Mouse (Mus musculus): ENCODE results near the gene Lacc1.
"Not testable (repeated sequence)": the region's sequence is repeated elsewhere in the genome, so short reads cannot be mapped to it uniquely, and the experiment has no call there.

The Lacc1 gene

DNA sequence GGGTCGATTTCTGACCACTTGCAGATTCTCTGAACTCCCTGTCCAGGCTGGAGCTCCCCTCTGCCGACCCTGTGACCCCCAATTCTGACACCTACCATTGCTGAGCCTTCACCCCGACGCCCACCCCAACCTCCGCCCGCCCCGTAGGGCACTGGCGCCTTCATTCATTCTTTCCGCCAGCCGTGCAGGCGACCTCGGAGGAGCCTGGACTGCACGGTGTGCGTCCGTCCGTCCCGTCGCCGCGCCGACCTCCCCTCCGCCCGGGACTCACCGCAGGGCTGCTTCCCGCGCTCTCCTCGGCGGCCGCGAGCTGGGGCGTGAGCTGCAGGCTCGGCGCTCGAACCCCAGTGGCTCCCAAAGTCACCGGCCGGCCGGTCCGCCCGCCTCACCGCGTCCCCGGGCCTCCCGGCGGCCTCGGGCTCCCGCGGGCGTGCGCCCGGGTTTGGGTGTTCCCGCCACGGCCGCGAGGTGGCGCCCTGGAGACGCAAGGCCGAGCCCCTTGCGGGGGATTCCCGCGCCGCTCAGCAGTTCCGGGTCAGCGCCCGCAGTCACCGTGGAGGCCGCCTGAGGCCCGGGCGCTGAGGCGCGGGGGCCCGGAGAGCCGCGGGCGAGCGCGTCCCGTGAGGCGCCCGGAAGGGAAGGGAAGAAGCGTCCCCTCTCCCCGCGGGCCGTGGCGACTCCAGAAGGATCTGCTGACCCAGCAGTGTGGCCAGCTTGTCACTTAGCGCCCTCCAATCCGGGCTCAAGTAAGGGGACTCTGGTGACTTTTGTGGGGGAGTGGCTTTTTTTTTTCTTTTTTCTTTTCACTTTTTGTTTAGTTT, at the start of gene Lacc1, which contains the start of gene Ccdc122:
Gene Lacc1, minus strand, starts transcription at position 679 of the 821 bp plus-strand sequence.
Gene Ccdc122, plus strand, starts transcription at position 547 of the 821 bp plus-strand sequence.
- DNase-seq (ENCODE audit: low spot score in 2 of 2), result peak; percentile 76 to 80

DNA sequence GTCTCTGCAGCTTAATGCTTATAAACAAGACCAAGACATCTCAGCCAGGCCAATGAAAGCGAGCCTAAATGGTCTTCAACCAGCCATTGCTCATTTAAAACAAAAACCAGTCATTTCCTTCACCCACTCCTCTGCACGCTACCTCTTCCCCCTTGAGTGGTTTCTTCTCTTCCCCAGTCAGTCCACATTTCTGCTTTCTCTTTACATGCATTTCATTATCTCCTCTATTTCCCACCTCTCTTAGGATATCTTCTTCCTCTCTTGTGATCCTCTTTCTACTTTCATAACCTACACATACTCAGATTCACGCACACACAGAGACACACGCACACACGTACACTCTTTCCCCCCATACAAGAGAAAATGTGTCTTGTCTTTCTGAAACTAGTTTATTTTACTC, 44.5 kb upstream of the Lacc1 start:
- DNase-seq (ENCODE audit: low spot score in 2 of 2), result no peak

DNA sequence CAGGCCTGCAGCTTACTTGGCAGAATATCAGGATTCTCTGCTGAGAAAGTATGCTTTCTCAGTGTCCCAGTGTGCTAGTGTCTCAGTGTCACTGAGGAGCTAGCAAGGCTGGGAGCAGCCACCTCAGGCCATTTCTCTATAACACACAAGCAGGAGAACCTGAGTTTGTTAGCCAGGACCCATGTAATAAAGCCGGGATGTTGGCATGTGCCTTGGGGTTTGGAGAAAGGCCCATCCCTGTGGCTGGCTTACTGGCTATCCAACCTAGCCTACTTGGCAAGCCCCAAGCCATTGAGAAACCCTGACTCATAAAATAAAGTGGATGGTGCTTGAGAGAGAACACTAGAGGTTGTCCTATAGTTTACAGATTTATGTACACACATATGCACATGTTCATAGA, 32.7 kb upstream of the Lacc1 start:
- no peak for DNase-seq (ENCODE audit: low spot score in 2 of 2)

DNA sequence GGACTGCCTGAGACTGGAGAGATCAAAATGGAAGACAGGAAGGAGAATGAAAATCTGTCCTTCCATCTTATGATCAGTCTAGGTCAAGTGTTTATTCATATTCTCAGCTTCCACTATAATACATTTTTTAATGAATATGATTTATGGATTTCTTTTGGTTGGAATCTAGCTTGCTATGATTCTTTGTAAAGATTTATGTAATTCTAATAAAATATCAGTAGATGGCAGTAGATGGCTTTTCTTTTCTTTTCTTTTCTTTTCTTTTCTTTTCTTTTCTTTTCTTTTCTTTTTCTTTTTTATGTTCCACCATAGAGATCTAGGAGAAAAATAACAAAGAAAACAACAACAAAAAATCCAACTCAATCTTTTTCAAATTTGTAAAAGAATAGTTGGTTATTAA, 16.6 kb upstream of the Lacc1 start:
- DNase-seq (ENCODE audit: low spot score in 2 of 2), result no peak

DNA sequence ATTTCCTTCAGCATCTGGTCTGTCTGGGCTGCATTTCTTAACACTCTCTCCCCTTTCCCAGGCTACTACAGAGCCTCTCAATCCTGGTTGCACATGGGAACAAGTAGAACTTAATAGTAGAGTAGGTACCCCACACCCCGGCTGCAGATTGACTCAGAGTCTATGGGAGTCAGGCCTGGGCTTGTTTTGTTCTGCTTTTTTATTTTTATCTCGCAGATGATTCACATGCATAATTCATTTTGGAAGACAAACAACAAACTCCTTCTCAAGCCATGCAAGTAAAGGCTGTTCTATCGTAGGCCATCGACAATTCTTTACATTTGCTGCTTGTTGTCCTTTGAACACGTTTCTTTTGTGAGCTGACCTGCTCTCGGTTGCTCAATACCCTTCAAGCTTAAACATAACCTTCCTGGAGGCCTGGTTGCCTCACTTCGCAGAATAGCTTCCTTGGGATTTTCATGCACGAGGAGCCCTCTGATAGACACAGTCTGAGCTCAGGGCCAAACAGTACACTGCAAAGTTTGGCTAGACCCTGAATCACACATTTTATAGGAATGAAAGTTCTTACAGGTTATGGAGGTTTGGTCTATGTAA, 1.2 kb upstream of the Lacc1 start:
- DNase-seq (ENCODE audit: low spot score in 2 of 2), result no peak

DNA sequence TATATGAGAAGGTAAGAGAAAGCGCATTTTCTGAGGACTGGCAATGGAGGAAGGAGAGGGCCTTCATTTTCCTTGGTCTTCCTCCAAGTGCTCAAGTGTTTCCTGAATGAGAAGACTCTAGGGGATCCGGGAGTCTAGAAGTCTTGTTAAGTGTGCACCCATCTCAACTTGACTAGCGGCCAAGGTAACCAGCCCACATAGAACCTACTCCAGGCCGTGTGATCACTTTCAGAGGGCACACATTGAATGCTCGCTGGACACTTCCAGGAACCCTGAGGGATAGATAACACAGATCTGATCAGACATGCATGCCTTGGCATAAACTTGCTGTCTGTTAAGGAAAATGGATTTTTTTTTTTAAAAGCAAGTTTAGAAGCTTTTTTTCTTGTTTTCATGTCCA, 626 bp upstream of the Lacc1 start:
- no peak for DNase-seq (ENCODE audit: low spot score in 2 of 2)

DNA sequence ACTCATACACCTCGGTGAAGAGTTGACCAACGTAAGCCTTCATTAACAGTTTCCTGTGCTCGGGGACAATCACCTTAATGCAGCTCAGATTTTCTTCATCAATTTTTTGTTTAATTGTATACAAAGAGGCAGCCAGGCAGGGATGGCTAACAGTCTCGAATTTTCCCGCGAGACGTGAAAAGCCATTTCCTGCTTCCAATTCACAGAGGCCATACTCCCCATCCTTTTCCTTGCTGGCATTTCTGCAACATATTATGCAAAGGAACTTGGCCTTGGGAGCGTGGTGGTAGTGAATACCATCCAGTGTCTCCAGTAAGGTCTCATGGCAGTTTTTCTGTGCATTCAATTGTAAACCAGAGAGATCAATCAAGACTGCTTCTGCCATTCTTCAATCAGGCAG, 1.7 kb downstream of the Lacc1 start:
- no peak for DNase-seq (ENCODE audit: low spot score in 2 of 2)

DNA sequence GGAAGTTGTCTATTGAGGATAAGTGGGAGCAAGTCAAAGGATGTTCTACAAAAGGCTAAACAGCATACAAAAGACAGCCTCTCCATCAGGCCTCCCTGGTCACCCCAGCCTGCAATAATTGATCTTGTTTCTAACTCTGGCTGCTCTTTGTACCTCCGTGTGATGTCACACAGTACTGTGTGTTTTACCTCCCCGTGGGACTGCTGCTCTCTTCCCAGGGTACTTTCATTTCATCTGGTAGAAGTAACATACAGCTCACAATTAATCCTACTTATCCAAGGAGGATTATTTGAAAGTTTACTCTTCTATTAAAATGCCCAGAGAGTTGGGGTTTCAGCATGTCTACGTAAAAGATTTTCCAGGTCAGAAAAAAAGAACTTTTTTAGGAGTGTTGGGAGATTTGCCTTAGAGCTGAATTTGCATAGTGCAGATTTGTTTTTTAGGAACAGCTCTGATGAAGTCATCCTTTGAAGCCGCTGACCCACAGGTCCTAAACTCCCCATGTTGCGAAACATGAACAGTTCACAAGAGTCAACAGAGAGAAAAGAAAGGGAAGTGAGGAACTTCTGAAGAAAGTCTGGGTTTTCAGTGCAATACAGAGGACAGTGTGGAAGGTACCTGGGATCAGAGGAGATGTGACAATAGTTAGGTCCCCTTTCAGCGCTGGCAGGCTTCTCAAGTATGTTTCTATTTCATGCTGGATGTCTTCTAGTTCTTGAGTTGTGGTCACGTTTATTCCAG, 2.4 kb downstream of the Lacc1 start:
- DNase-seq (ENCODE audit: low spot score in 2 of 2), result peak; percentile 38 to 44

DNA sequence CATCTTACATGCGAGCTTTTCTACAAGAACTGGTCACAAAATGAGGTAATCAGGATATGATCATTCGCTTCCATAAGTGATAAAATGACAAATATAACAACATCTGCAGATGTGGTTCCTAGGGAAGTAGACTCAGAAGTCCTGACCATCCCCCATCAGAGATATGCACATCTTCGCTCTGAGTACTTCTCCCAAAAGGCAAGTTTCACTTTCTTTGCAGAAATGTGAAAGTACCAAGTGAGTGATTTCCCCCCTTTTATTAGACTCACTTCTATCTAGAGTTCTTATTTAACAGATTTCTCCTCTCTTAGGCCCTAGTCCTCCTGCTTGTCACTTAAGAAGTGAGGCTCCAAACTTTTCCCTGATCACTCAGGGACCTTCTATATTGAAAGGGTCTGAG, 3.3 kb downstream of the Lacc1 start:
- peak in 1 of 2 experiments; percentile 21 for DNase-seq (ENCODE audit: low spot score in 2 of 2)

DNA sequence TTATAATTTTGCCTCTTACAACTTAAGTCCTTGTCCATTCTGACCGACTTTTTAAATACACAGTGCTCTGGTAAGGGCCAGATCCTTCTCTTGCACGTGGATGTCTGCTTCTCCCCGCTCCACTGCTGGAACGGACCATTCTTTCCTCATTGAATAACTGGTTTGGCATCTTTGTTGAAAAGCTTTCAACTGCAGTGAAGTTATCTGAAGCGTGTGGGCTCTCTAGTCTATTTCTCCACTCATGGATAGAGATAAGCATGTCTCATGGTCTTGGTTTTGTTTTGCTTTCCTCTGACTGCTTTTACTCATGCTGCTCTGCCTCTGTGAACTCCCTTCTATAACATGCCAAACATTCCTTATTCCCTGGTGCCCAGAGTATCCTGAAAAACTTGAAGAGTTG, 4.3 kb downstream of the Lacc1 start:
- DNase-seq (ENCODE audit: low spot score in 2 of 2), result no peak

DNA sequence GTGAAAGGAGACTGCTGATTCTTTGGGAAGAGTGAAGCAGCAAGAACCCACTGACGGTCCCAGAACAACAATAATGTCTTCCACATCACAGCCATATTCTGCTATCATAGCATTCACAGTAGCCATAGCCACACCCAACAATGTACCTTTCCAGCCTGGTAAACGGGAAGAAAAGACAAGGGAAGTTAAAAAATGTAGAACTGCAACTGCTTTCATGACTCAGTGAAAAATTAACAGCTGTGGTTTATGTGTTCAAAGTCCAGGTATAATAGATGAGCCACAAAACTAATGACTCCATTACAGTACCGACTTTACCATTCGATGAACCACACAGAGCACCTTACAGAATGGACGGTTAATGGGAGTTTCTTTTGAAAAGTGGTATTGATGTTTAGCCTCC, 5.9 kb downstream of the Lacc1 start:
- no peak for DNase-seq (ENCODE audit: low spot score in 2 of 2)

DNA sequence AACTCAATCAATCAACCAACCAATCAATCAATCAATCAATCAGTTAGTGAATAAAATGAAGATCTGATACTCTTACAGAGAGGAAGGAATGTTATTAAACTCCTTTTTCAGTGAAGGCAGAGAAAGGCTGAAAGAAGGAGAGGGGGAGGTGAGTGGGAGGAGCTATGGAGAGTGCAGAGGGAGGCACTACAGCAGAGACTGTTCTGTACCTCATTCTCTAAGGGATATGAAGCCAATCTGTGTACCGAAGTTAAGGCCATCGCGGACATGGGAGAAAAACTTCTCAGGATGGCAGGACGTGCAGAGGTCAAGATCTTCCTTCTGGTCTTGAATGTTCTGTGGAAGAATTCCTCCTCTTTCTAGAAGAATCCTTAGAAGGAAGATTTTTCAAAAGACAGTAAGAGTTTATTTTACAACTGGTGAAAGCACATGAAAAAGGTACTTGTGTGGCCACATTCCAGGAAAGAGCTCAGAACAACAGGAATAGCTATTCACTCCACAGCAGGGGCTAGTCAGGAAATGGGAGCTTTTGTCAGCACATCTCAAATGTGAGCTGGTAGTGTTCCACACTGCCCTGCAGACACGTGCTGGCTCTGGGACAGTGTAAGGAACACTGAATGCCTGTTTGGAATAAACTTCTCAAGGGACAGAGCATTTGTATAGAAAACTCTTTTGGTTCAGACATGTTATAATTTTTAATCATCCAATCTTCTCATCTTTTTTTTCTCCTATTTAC, 7.2 kb downstream of the Lacc1 start:
- no peak for DNase-seq (ENCODE audit: low spot score in 2 of 2)

DNA sequence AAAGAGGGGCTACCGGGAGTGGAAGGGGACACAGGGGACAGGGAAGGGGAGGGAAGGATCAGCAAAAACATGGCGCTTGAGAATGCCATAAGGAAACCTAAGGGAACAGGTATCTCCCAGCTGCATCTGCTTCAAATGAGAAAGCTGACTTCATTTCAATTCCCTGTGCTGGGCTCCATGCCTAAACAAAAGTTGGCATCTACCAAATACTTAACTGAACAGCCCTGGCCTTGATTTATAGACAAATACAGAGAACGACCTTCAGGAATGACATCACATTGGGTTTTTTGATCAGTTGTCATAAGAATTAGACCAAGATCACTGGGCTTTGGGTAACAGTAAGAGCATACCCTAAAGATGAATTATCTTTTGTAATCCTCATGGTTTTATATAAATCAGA, 12.2 kb downstream of the Lacc1 start:
- no peak for DNase-seq (ENCODE audit: low spot score in 2 of 2)

DNA sequence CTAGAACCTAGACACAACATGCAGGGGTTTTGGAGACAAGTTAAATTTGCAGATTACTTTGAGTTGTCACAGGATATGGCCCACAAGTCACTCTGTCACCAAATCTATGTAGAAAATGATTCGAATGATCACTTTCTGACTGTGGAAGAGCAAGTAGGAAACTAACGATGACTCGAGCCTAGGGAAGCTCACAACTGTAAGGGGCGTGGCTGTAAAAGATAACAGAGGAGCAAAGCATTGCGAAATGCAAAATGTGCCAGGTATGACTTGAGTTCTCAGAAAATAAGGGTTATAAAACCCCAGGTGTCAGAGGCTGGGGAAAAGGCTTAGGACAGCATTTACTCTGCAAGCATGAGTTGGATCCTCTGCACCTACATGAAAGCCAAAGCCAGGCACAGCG, 19.5 kb downstream of the Lacc1 start:
- DNase-seq (ENCODE audit: low spot score in 2 of 2), result no peak

DNA sequence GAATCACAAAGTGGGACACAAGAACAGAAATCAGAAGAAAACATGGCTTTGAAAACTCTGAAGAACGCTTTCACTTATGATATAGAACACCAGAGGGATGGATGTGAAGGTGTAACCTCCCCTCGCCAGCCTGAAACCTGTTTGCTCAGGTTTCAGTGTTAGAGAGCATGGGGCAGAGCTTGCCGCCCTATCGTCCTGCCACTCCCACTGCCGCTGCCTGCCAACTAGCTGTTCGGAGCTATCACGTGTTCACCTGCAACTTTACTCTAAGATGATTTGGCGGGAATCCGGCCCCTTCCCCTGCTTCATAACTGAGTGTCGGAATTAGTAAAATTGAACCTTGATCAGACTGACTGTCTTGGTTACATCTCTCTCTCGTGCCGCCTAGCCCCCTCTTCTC, 19.9 kb downstream of the Lacc1 start:
- DNase-seq (ENCODE audit: low spot score in 2 of 2), result not testable (repeated sequence)

DNA sequence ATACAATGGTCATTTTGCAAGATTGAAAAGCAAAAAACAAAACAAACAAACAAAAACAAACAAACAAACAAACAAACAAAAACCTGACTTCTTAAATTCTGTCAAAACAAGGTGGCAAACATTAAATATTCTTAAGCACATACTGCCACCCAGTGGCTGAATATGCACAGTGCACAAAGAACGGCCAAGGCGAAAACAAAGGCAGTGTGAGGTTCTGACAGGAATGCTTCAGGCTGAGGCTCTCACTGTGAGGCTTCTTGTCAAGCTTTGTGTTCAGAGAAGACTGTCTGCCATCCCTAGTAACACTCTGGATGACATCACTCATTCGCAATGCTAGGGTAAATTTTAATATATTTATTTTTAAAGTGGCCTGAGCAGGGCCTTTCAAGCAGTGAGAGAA, 24.9 kb downstream of the Lacc1 start:
- peak in 1 of 2 experiments; percentile 61 for DNase-seq (ENCODE audit: low spot score in 2 of 2)

DNA sequence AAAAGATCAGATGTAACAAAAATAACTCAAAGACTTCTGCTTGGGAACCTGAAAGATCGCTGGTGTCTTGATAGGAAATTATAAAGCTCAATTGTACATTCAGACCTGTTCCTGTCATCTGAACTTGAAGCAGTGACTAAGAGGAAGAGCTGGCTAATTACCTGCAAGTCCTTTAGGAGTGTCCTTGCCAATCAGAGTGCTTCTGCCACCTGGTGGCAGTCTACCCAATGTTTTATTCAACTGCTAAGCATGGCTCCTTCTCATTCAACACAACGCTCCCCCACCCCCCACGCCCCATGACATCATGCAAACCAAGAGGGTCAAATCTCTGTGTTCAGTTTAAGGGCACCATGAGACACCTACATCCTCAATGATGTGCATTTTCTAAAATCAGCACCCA, 28.5 kb downstream of the Lacc1 start:
- DNase-seq (ENCODE audit: low spot score in 2 of 2), result peak; percentile 27 to 62

DNA sequence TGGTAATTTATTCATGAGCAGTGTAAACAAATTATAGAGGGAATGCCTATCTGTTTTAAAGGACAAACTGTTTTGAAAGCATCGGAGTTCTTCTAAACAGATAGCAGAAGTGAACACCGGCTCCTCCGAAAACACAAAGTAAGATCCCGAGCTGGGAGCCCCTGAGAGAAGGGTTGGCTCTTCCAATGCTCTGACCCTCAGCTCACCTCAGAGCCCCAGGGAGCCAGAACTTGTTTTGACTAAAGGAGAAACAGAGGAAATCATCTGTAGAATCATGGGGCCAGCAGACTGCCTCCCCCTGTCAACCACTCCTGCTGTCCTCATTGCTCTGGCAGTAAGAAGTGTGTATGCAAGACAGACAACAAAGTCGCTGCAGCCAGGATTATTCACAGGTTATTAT, 31.1 kb downstream of the Lacc1 start:
- DNase-seq (ENCODE audit: low spot score in 2 of 2), result no peak

DNA sequence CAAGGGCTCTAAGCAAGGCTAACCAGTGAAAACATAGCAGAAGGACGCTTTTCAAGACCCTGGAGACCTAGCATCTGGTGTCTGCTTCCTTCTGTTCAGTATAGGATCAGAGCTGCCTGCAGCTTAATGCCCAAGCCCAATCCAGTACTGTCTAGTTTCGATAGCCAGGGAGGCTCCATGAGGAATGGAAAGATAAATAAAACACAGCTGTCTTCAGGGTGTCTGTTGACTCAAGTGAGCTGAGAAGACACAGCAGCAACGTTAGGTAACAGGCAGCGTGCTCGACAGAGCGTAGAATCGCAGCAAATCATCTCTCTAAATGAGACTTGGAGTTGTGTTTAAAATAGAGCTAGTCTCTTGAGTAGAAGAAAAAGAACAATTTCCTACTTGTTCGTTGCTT, 32.0 kb downstream of the Lacc1 start:
- no peak for DNase-seq (ENCODE audit: low spot score in 2 of 2)

DNA sequence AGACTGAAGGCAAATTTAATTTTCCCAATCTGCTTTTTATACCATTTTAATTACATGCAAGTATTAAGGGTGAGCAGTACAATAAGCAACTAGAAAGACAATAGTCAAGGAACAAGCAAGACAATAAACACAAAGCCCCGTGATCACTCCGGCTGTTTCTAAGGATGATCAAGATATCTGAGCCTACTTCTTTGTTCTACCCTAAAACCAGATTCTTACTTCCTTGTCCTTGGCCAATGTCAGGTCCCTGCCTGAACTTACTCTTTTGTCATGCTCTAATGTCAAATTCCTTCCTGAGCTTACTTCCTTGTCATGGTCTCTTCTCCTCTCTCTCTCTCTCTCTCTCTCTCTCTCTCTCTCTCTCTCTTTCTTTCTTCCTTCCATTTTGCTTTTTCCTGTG, 46.4 kb downstream of the Lacc1 start:
- not testable (repeated sequence) for DNase-seq (ENCODE audit: low spot score in 2 of 2)

DNA sequence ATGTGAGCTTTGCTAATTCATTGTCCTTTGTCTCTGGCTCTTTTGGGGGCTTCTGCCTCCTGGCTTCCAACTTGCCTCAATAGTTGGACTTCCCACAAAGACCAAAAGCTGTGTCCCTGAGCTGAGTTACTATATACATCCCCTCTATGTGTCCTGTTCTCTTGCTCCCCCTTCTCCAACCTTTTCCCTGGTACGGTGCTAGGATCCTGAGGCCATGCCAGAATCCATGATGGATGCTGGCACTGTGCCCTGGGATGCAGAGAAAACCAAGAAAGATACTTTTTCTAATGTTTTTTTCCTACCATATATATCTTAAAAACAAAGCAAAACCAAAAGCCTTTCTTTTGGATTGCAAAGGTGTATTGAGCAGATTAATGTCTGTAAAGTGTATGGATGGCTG, 54.9 kb downstream of the Lacc1 start:
- no peak for DNase-seq (ENCODE audit: low spot score in 2 of 2)

DNA sequence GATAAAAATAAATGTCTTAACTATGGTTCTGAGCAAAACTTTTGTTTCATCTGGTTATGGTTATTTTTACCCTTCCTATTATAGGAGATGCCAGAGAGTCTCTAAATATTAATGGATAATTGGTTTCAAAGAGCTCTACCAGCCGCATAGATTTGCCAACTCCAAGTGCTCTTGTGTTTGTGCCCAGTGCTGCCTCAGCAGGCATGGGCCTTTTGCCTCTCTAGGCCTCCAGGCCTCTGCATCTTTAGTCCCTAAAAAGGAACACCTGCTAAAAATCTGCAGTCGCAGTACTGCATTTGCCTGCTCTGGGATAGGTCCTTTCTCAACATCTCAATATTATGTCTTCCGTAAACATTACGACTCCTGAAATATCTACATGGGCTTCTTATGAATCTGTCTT, 55.5 kb downstream of the Lacc1 start:
- DNase-seq (ENCODE audit: low spot score in 2 of 2), result no peak
